Mouse (Mus musculus): ENCODE results near the gene Arid5b.

Arid5b gene

DNA sequence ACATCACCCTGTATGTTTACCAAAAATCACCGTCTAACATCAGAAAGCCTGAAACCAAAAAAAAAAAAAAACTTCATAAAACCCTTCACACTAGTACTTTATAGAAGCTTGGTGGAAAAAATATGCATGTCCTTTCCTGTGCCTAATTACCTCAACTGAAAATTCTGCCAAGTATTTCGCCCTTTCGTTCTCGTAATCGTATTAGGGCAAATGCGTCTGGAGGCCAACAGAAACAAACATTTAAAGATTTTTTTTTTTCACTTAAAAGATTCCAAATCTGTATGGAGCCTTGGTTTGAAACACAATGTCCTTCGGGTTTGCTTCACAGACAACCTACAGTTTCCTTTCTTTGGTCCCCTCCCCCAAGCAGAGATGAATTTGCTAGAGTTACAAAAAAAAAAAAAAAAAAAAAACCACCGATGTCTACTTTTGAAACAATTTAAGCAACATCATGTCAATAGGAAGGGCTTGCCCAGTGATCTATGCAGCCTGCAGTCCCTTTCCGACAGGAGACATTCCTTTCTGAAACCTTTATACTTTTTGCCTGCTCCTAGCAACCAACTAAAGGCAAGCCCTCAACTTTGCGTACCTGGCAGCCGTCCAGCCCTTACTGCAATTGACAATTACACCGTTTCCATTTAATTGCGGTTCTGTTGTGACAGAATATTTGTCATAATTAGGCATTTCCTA lies 86.7 kb downstream of the Arid5b start:
- peak; percentile 62 for DNase-seq

DNA sequence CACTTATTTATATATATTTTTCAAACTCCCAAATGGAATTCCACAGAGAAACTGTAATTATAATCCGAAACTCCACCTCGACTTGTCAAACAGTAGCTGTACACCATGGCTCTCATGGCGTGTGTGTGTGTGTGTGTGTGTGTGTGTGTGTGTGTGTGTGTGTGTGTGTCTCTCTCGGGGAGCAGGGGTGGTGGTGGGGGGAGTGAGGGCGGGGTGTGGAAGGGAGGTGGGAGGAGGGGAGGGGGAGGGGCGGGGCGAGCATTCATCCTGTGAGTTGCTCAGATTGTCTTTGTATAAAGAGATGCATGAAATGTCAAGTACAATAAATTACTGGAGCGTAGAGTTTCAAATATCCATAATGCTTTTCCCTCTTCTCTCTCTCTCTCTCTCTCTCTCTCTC lies 87.4 kb downstream of the Arid5b start:
- no peak for DNase-seq

DNA sequence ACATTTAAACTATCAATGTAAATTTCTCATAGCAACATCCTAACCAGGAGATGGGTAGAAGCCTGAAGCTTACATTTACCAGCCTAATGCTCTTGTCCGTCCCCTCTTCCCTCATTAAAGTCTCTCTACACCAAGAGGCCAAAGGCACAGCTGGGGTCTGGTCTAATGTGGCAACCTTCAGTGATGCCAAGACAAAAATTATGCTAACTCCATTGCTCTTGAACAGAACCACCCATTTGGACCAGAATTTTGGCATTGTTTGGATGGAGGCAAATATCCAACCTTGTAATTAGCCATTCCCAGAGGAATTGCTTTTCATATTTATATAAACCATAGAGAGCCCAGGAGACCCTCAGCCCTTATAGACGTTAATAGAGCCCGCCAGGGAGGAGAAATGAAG lies 88.7 kb downstream of the Arid5b start:
- no peak for DNase-seq

DNA sequence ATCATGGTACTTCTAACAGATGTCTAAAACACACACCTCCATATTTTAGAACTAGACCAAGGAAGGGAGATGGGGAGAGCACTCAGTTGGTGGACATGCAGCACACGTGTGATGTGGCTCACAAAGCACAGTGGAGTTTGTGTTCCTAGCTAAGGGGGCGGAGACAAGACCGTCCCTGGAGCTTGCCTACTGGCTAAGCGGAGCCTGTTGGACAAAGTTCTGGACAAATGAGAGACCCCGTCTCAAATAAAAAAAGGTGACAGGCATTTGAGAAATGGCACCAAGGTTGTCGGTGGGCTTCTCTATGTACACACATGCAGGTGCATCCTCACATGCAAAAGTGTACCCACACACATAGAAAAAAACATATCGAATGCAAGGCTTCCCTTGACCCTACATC lies 95.4 kb downstream of the Arid5b start:
- no peak for DNase-seq

DNA sequence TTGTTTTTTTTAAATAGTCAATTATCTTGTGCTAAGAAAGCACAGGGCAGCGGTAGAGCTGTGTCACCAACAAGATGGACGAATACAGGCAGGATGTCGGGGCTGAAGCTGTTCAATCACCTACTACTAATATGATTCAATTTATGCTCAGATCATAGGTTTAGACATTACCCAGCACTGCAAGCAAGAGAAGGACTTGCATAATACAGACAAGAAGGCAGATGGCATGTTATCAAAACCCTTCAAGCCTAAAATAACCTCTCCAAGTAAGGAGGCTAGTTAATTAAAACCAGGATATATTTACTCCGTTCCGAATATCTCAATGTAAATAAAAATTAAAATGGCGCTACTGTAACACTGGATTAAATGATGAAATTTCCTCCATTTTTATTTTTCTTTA lies 96.3 kb downstream of the Arid5b start:
- no peak for DNase-seq

DNA sequence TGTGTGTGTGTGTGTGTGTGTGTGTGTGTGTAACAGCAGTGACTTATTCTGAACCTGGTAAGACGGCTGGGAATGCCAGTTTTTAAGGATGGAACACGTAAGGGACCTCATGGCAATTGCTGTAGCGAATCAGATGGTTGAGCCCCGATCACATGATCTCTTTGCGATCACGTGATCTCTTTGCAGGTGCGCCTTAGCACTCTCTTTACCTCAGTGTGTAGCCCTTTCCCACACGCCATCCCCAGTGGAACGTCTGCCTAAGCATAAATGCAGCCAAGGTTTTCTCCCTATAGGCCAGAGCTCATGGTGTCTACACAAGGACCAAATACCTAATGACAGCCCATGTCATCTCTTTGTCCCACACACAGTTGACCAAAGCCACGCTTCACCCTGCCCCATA lies 97.4 kb downstream of the Arid5b start:
- no peak for DNase-seq

DNA sequence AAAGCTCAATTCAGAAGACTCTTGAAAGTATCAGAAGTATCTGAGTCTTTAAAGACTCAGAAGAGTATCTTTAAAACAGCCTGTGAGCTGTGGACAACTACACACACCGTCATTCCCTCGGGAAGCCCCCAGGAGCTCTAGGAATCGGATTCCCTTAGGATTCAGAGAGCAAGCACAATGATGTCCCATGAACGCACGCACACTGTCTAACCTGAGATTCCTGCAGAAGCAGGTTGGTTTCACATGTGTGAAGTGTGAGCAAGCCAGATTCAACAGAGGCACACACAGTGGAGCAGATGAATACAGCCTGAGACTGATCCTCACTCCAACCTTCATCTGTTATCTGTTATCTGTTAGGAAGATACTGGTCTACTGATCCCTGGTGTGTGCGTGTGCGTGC lies 97.8 kb downstream of the Arid5b start:
- no peak for DNase-seq

DNA sequence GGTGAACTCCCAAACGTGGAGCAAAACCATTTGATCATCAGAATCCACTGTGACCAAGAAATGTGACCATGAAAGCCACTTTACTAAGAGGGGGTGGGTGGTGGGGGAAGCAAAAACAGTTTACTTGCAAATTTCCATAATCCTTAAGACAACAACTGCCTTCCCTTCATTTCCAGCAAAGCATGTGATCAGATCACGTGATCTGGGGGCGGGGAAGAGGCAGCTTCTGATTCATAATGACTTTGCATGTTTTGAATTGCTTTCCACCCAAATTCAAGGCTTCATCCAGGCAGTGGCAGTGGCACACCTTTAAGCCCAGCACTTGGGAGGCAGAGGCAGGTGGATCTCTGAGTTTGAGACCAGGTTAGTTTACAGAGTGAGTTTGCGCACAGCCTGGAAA lies 98.4 kb downstream of the Arid5b start:
- no peak for DNase-seq

DNA sequence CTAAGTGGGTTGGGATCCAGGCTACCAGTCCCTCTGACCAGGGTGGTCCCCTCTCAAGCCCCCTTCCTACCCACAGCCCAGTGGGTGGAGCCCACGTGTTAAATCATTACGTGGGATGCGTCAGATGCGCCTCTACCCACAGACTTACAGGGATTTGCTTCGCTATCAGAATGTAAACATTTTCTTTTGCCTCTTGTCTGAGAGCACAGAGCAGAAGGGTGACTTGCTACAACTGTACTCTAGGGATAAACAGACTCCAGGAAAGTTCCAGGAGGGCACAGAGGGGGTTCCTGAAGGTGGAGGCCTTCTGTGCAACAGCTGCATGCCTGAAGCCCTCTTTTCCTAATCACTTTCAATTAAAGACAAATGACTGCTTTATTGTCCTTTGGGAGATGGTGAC lies 98.8 kb downstream of the Arid5b start:
- DNase-seq, result no peak

DNA sequence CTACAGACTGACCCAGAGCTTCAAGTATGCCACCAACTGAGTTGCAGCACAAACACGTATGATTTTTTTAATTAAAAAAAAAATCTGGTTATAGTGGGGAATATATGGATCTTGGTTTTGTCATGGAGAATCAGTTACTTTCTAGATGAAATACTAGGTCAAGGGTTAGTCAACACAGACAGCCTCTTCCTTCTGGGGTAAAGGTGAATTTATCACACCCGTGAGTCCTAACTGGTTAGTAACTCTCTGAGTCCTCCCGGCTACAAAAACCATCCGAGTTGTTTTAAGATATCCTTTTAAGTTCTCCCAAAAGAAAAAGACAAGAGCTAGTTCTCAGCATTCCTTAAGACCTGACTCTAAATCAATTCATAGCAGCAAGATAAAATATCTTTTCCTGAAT lies 99.2 kb downstream of the Arid5b start:
- DNase-seq, result no peak

DNA sequence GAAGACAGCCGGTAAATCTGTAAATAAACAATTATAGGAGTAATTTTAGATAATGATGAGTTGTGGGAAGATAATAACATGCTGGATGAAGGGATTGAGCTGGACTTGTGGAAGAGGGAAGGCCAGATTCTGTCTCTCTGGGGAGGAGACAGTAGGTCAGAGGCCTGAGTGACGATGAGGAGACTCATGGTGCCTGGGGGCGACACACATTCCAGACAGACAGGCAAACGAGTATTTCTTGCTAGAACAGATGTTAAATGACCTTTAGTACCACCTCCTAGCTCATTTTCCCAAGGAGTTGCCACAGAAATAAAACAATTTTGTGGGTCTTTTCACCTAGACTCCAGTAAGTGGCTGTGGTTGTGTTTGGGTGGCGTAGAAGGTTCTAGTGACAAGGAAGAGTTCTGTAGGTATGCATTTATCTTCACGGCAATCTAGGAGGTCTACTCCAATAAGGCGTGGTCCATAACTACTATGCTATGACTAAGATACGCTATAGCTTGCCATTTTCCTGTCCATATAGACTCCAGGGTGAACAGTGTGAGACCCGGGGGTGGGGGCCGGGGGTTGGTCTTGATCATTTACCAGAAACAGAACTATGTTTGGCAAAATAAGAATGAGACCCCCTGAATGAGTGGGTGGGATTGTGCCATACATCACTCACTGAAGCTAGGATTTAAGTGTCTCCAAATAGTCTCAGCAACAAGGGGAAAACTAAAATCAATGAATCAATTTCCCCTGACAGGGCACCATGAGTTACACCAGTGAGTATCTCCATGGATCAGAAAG lies 100.6 kb downstream of the Arid5b start:
- no peak for DNase-seq

DNA sequence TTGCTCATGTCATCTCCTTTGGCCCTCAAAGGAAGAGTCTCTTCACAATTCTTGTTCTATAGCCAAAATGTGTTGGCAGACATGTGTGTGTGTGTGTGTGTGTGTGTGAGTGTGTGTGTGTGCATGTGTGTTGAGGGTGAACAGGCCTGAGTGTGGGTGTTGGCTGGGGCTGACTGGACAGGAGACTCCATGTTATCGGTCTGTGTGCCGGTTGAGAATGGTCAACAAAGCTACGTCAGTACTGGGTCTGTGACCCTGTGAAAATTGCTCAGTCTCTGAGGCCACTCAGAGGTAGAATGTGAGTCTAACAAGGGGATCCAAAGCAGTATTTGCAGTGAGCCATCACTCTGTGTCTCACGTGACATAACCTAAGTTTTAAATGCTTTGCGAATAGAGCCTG lies 102.7 kb downstream of the Arid5b start:
- no peak for DNase-seq

DNA sequence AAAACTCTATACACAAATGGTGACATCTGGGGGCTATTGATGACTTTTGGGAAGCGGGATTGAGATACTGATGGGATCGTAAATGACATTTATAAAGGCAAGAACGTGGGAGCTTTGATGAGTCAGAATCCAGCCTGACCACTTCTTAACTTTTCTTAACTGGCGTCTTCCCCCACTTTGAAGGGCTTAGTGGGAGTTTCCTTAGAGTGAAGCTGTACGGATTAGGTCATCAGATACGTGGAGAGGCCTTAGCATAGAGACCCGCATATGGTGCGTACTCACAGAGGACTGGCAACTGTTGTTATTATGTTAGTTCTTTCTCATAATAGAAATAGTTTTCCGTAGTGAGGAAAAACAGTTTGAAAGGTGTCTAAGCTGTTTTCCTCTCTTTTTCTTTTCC lies 104.9 kb downstream of the Arid5b start:
- DNase-seq, result no peak

DNA sequence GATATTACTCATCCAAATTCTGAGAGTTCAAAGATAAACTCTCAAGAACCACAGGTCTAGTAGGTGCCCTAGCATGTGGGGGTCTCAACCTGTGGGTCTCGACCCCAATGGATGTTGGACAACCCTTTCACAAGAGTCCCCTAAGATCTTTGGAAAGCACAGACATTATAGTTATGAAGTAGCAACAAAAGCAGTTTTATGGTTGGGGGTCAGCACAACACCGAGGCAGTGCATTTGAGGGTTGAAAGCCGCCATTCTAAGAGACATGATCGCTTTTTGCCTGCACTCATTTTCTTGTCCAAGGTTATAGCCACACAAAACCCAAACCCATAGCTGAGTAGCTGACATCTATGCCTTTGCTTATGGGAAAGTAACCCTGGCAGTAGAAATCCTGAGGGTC lies 105.6 kb downstream of the Arid5b start:
- no peak for DNase-seq

DNA sequence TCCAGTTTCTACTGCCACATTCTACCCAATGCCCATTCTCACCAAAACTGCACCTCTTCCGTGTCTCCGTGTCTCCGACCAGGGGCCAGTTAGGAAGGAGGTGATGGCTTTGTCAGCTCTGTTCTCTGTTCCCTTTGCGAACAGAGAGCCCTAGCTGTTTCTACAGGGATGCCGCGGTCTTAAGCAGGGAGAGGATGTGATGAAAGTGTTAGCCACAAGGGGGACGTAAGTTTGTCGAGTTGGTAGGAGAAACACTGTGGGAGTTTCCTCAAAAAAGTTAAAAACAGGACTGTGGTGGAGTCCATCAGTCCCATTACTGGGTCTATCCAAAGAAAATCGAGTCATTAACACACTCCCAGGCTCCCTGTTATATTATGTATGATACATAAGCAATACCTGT lies 106.6 kb downstream of the Arid5b start:
- DNase-seq, result no peak

DNA sequence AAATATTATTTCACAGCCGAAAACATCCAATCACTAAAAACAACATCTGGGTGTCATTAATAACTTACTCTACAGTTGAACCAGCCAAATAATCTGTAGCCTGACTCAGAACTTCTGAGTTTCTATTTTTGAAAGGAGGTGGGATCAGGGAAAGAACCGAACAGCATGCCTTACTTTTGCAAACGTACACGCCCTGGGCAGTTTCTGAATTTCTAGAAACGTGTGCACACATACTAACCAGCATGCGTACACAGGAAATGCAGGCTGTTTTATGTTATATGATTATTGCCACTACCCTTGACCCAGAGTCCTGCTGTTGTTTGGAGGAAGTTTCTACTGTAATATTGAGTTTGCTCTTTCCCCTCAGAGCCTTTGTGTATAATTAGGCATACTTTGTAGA lies 109.9 kb downstream of the Arid5b start:
- no peak for DNase-seq

DNA sequence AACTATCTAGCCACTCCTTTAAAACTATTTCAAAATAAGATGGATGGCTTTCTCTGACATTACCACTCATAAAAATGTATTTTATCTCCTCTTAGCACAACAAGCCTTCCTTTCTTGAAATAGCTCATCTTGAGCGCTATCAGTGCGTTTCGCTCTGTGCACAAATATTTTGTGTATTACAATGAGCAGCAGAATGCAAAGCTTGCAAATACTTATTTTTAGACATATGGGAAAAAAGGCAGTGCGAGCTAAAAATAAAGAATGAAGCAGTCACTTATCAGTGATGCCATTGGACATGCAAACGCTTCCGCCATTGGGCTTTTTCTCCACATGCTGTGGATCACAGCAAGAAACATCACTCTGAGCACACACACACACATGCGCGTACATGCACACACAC lies 110.4 kb downstream of the Arid5b start:
- no peak for DNase-seq

DNA sequence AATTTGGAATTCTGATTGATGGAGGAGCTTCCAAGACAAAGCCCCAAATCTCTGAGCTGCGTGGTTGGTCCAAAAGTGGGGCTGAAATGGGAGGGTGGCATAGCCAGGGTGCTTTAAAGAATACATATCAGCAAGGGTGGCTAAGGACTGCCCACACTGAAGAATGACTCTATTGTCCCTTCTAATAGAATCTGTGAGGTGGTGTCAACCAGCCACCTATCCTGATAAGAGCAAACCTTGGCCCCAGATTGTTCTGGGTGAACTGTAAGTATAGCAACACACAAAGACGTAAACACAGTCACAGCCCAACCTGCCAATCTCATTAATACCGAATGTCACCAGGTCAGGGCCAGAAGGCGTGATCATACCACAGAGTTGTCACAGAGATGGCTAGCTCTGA lies 111.4 kb downstream of the Arid5b start:
- DNase-seq, result no peak

DNA sequence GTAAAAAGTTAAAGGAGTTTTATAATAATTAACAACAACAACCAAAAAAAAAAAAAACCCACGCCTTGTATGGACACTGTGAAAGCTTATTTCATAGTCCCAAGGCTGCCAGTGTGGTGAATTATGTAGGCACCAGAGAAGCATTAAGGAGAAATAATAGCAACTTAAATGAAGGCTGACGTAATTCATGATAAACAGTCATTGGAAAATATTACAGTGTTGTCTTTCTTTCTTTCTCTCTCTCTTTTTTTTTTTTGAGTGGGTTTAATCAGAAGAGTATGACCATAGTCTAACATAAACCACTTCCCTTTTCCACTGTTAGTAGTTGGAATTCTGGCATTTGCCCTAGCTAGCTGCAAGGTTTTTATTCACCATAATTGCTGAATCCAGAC lies 111.8 kb downstream of the Arid5b start:
- DNase-seq, result no peak

DNA sequence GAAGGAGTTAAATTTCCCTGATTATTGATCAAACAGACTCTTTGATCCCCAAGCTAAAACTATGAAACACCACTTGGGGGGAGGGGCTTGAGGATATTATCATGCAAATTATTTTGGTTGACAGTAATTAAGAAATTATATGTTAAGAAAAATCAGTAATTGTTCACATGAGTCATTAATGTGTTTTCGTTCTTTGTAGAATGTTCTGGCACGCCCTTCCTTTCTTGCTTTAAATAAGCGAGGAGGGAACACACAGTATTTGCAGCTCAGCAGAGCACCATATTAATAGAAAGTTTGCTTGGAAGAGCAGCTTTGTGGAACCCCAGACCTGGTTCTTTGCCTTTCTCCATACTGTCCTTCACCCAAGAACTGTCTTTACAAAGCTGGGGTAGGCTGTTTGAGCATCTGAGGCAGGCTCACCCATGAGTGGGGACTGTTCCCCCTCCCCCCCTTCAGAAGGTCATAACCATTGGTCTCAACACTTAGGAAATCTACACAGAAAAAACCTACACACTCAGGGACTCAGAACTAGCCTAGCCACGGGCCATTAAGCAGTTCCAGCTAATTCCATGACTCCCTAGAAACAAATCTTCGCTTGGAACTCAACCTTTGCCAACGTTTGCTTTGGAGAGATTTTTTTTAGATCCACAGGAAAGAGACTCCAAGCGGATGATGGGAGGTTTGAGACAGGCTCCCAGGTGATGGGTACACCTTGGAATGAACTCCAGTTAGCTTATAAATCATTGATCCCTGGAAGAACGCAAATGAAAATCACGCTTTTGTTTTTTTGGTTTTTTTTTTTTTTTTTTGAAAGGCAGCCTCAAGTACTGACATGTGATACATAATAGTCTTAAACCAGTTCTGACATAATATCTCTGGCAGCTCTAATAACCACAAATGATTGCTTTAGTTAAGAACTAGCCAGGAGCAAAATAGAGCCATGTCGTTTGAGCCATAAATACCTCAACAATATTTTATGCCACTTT lies 112.5 kb downstream of the Arid5b start:
- DNase-seq, result no peak

DNA sequence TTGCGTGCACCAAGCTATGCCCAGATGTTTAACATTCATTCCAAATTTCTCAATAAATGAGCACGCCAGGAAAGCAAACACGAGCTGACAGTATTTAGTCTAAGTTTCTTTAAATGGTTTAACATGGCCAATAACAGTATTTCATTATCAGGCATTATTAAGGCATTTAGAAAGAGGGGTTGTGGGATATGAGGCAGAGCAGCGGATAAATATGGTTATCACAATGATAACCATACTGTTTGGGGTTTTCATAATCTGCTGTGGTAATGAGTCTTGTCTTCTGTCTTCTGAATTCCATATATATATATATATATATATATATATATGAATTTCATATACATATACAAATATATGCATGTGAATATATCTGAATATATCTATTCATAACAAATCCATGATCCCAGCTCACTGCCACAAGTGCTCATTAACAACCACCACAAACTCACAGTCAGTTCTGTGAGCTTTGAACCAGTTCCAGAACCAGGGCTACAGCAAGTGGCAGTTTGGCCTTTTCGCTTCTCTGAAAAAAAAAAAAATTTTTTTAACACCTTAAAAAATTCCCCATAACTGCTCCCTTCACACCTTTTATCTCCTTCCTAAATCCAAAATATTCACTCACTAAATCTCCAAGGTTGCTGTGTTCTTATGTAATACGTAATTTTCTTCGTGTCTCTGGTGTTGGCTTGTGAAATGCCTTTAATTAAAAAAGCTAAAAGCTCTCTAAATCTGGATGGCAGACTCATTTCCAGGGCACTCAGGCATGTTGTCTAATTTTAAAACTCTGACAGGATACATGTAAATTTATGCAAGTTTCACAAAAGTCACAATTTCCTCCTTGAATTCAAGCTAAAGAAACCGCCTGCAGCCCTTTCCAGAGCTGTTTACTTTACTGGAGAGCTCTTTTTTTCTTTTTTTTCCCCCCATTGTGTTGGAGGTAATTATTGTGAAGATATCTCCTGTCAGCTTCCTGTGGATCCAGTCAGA lies 113.5 kb downstream of the Arid5b start:
- DNase-seq, result no peak

DNA sequence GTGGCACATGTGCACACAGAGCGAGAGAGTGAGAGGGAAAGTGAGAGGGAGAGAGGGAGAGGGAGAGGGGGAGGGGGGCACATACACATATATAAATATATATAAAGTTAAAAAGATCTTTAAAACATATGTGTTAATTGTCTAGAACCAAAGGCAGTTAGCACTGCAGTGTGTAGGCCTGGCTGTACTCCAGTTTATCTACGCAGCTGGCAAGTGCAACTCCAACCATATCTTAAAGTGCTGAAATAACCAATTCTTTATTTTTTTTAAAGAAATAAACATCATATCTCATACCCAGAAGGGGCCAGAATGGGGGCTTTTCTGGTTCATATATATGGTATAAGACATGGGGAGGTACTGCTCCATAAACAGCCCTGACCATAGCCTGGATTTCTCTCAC lies 114.4 kb downstream of the Arid5b start:
- no peak for DNase-seq
